Mouse (Mus musculus): Measurements from ENCODE around the gene Tpt1. TPM values are rescaled to one million over a fixed set of nuclear protein-coding genes. Genes with fewer than 3 reads are reported as not detected.
A peak's percentile ranks its signal among the peaks of the same experiment; 100 is the strongest.
"Not testable (repeated sequence)": the region's sequence is repeated elsewhere in the genome, so short reads cannot be mapped to it uniquely, and the experiment has no call there.

The Tpt1 gene
- polyA plus RNA-seq, 1 experiment from 2014 or later = 883 TPM

DNA sequence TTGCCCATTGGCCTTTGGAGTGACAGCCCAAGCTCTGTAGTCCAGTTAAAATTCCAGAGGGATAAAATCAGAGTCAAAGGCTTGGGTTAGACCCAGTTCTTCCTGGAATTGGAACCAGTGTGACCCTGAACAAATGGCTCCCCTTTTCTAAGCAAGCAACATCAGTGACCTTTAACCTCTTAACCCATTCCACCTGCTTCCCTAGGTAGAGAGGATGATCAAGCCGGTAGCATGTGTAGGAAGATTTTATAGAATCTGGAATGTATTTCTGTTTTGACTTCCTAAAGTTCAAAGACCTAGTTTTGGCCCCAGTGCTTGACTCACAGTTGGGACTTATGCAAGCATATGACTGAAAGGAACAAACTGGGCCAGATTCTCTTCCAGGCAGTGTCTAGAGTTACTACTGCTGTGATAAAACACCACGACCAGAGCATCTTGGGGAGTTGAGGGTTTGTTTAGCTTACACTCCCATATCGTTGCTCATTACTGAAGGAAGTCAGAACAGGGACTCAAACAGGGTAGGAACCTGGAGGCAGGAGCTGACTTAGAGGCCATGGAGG, 18.0 kb upstream of the Tpt1 start:
- H3K4me2 ChIP-seq (ENCODE audit: low read length) = no peak overlapping the region
- H3K27me3 ChIP-seq (ENCODE audit: control insufficient read depth, insufficient read depth, low read length) = peaks cover 9% of the 10 kb centered on the region
- no peak overlapping the region for H3K4me3 ChIP-seq (replicated peaks; ENCODE audit: low read depth, low read length)
- no peaks in the 10 kb centered on the region for H3K9me3 ChIP-seq (ENCODE audit: control insufficient read depth, low read length)
- no peak overlapping the region for H3K27ac ChIP-seq (replicated peaks; ENCODE audit: low read depth, low read length)
- 82% methylated on average over 3 of the region's 3 CpGs for WGBS
- no peak for DNase-seq
- no peaks in the 10 kb centered on the region for H3K36me3 ChIP-seq (ENCODE audit: control insufficient read depth, insufficient read depth, low read length)
- peaks cover 5% of the 10 kb centered on the region; the same call in 1 of the 2 replicates for H3K4me1 ChIP-seq (ENCODE audit: control insufficient read depth, insufficient read depth, low read length)
- no peak overlapping the region for H3K9ac ChIP-seq (replicated peaks; ENCODE audit: low read length)
- ATAC-seq (ENCODE audit: low FRiP score, low TSS enrichment) = no peak

DNA sequence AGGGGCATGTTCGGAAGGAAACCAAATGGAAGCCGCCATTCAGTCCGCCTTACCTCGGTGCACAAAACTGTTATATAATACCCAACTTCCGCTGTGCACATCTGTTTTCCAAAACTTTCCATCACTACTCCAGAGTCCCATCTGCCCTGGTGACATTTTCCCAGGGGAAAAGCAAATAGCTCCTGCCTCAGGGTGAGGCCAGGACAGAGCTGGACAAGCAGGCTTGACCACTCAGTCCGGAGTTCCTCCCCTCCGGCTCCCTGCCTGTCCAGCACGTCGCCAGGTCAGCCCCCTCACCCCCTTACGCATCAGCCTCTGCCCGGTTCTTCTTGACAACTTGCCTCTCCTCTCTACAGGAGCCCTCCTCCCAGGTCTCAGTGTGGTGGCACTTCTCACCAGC, 16.7 kb upstream of the Tpt1 start:
- Histone ChIP-seq H3K9ac (replicated peaks; ENCODE audit: low read length) (no peak overlapping the region), H3K4me2 (ENCODE audit: low read length) (peak overlapping the region; percentile 65; the same call in 1 of the 2 replicates), H3K9me3 (ENCODE audit: control insufficient read depth, low read length) (no peaks in the 10 kb centered on the region), H3K4me3 (replicated peaks; ENCODE audit: low read depth, low read length) (no peak overlapping the region; the same call in 1 of the 2 replicates), H3K27ac (replicated peaks; ENCODE audit: low read depth, low read length) (no peak overlapping the region), H3K36me3 (ENCODE audit: control insufficient read depth, insufficient read depth, low read length) (no peaks in the 10 kb centered on the region), H3K4me1 (ENCODE audit: control insufficient read depth, insufficient read depth, low read length) (peaks cover 7% of the 10 kb centered on the region), H3K27me3 (ENCODE audit: control insufficient read depth, insufficient read depth, low read length) (peaks cover 9% of the 10 kb centered on the region)
- WGBS = 41% methylated on average over 11 of the region's 11 CpGs
- DNase-seq (no peak), ATAC-seq (ENCODE audit: low FRiP score, low TSS enrichment) (no peak)

DNA sequence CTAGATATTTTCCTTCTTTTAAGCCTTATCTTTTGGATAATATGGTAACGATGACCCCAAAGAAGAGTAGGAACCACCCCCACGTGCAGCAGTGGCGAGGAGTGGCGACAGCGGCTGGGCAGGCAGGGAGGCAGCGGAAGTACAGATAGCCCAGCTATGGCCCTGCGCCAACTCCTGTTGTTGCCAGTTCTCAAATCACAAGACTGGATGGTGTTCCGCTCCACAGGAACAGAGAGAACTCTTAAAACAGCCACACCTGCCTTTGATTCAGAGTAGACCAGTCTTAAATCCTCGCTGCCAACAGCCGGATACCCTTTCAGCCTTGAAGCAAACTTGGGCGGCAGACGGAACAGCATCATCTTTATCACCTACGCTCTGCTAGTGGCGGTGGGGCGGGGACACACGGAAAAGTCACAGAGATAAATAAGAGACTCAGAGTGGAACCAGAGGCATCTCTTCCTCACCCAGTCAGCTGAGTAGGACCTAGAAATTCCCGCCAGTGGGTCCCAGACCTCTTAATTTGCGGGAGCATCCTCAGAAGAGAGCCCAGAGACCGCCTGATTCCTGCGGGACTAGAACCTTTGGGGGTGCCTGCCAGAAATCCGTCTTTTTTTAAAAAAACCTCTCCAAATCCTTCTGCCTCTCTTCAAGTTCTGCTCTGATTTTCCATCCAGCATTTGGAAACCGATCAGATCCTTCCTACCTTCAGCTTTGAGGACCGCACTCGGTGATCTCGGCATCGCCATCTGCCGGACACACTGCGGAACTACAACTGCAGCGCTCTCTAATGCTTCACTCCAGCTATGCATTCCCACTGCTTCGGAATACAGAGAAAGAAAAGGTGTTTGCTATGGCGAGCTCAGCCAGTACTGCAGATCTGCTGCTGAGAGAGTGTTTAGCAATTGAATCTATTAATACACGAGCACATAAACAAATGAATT, 15.8 kb upstream of the Tpt1 start:
- peaks cover 16% of the 10 kb centered on the region for H3K4me1 ChIP-seq (ENCODE audit: control insufficient read depth, insufficient read depth, low read length)
- peaks cover 9% of the 10 kb centered on the region for H3K27me3 ChIP-seq (ENCODE audit: control insufficient read depth, insufficient read depth, low read length)
- 8% methylated on average over 32 of the region's 32 CpGs for WGBS
- ATAC-seq (ENCODE audit: low FRiP score, low TSS enrichment) (peak; percentile 43; the same call in 1 of the 2 replicates), DNase-seq (peak; percentile 93)
- H3K9me3 ChIP-seq (ENCODE audit: control insufficient read depth, low read length) = no peaks in the 10 kb centered on the region
- peak overlapping the region; percentile 30 for H3K4me3 ChIP-seq (replicated peaks; ENCODE audit: low read depth, low read length)
- H3K36me3 ChIP-seq (ENCODE audit: control insufficient read depth, insufficient read depth, low read length) = no peaks in the 10 kb centered on the region
- peak overlapping the region; percentile 65 for H3K4me2 ChIP-seq (ENCODE audit: low read length)
- H3K27ac ChIP-seq (replicated peaks; ENCODE audit: low read depth, low read length) = no peak overlapping the region
- H3K9ac ChIP-seq (replicated peaks; ENCODE audit: low read length) = no peak overlapping the region; the same call in 1 of the 2 replicates

DNA sequence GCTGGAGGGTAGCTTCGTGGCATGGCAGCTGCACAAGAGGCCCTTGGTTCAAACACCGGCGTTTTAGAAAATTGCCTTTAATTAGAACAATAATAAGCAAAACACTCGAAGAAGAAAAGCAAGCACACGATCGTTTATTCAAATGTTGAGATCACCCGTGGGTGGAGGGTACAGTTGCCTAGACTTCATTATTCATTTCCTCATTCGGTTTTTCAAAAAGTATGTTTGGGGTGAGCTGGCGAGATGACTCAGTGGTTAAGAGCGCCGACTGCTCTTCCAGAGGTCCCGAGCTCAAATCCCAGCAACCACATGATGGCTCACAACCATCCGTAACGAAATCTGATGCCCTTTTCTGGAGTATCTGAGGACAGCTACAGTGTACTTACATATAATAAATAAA, 15.1 kb upstream of the Tpt1 start:
- not testable (repeated sequence) for ATAC-seq (ENCODE audit: low FRiP score, low TSS enrichment); H3K27me3 ChIP-seq (ENCODE audit: control insufficient read depth, insufficient read depth, low read length); H3K4me3 ChIP-seq (replicated peaks; ENCODE audit: low read depth, low read length); H3K4me2 ChIP-seq (ENCODE audit: low read length); H3K36me3 ChIP-seq (ENCODE audit: control insufficient read depth, insufficient read depth, low read length); H3K9ac ChIP-seq (replicated peaks; ENCODE audit: low read length); DNase-seq; H3K27ac ChIP-seq (replicated peaks; ENCODE audit: low read depth, low read length); H3K9me3 ChIP-seq (ENCODE audit: control insufficient read depth, low read length)
- 69% methylated on average over 14 of the region's 14 CpGs for WGBS
- H3K4me1 ChIP-seq (ENCODE audit: control insufficient read depth, insufficient read depth, low read length) = peaks cover 22% of the 10 kb centered on the region

DNA sequence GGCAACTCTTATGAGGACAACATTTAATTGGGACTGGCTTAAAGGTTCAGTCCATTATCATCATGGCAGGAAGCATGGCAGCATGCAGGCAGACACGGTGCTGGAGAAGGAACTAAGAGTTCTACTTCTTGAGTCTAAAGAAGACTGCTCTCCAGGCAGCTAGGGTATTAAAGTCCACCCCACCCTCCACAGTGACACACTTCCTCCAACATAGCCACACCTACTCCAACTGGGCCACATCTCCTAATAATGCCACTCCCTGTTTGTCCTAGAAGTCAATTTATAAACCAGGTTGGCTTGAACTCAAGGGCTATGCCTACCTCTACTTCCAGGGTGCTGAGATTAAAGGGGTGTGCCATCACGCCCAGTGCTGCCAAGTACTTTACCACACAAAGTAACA, 12.9 kb upstream of the Tpt1 start:
- WGBS = 92% methylated on average over 2 of the region's 2 CpGs
- DNase-seq (no peak), ATAC-seq (ENCODE audit: low FRiP score, low TSS enrichment) (no peak)
- peaks cover 28% of the 10 kb centered on the region for H3K4me1 ChIP-seq (ENCODE audit: control insufficient read depth, insufficient read depth, low read length)
- no peak overlapping the region for H3K4me3 ChIP-seq (replicated peaks; ENCODE audit: low read depth, low read length)
- no peaks in the 10 kb centered on the region for H3K9me3 ChIP-seq (ENCODE audit: control insufficient read depth, low read length)
- H3K4me2 ChIP-seq (ENCODE audit: low read length) = no peak overlapping the region
- peaks cover 9% of the 10 kb centered on the region for H3K27me3 ChIP-seq (ENCODE audit: control insufficient read depth, insufficient read depth, low read length)
- no peak overlapping the region for H3K9ac ChIP-seq (replicated peaks; ENCODE audit: low read length)
- no peaks in the 10 kb centered on the region for H3K36me3 ChIP-seq (ENCODE audit: control insufficient read depth, insufficient read depth, low read length)
- H3K27ac ChIP-seq (replicated peaks; ENCODE audit: low read depth, low read length) = no peak overlapping the region

DNA sequence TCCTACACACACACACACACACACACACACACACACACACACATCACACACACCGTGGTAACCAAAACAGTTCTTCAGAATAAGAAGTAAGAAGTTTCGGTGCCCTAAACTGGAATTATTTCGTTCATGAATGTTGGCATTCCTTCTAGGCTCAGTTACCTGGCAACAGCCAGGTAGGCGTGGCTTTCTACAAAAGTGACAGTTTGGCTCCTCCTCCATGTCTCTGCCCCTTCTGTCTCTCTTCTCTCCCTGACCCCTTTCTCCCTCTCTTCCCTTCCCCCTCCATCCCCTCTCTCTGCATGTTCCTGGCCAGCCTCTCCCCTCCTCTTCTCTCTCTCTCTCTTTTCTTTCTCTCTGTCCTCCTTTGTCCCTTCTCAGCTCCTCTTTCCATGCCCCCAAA, 11.9 kb upstream of the Tpt1 start:
- H3K4me1 ChIP-seq (ENCODE audit: control insufficient read depth, insufficient read depth, low read length) = peaks cover 28% of the 10 kb centered on the region
- H3K27ac ChIP-seq (replicated peaks; ENCODE audit: low read depth, low read length) = no peak overlapping the region
- DNase-seq (peak; percentile 42), ATAC-seq (ENCODE audit: low FRiP score, low TSS enrichment) (no peak)
- H3K4me2 ChIP-seq (ENCODE audit: low read length) = peak overlapping the region; percentile 90
- H3K9ac ChIP-seq (replicated peaks; ENCODE audit: low read length) = no peak overlapping the region
- no peaks in the 10 kb centered on the region for H3K9me3 ChIP-seq (ENCODE audit: control insufficient read depth, low read length)
- H3K36me3 ChIP-seq (ENCODE audit: control insufficient read depth, insufficient read depth, low read length) = no peaks in the 10 kb centered on the region
- peaks cover 8% of the 10 kb centered on the region for H3K27me3 ChIP-seq (ENCODE audit: control insufficient read depth, insufficient read depth, low read length)
- WGBS = 5% methylated on average over 4 of the region's 4 CpGs
- H3K4me3 ChIP-seq (replicated peaks; ENCODE audit: low read depth, low read length) = no peak overlapping the region

DNA sequence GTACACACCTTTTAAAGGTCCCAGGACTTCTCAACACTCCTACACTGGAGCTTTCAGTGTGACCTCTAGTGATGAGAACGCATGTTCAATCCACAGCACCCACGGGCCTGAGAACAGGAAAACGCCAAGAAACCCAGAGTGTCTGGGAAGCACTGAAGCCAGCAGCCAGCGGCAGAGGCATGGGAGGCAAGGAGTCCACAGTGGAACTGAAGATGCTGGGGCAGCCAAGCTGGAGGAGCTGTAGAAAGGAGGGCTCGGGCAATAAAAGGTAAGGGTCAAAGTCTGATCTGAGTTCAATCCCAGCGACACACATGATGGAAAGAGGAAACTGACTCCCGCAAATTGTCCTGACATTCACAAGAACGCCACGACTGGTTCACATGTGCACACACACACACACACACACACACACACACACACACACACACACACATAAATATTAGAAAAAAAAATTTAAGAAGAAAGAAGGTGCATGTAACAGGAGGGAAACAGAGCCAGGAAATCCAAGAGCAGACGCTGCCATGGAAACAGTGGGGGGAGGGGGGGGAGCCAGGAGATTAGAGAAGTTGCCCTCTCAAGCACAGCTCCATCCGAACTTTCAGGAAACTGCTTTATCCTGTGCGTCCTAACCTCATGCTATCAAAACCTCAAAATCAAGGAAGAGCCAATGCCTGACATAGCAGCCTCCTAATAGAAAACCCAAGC, 11.2 kb upstream of the Tpt1 start:
- Histone ChIP-seq H3K27me3 (ENCODE audit: control insufficient read depth, insufficient read depth, low read length) (peaks cover under 1% of the 10 kb centered on the region; the same call in 1 of the 2 replicates), H3K4me2 (ENCODE audit: low read length) (peak overlapping the region; percentile 90), H3K27ac (replicated peaks; ENCODE audit: low read depth, low read length) (peak overlapping the region; percentile 68; the same call in 1 of the 2 replicates), H3K9me3 (ENCODE audit: control insufficient read depth, low read length) (no peaks in the 10 kb centered on the region), H3K4me3 (replicated peaks; ENCODE audit: low read depth, low read length) (peak overlapping the region; percentile 40), H3K4me1 (ENCODE audit: control insufficient read depth, insufficient read depth, low read length) (peaks cover 28% of the 10 kb centered on the region), H3K9ac (replicated peaks; ENCODE audit: low read length) (peak overlapping the region; percentile 62; the same call in 1 of the 2 replicates), H3K36me3 (ENCODE audit: control insufficient read depth, insufficient read depth, low read length) (no peaks in the 10 kb centered on the region)
- 6% methylated on average over 12 of the region's 12 CpGs for WGBS
- ATAC-seq (ENCODE audit: low FRiP score, low TSS enrichment) (peak; percentile 41; the same call in 1 of the 2 replicates), DNase-seq (peak; percentile 65)

DNA sequence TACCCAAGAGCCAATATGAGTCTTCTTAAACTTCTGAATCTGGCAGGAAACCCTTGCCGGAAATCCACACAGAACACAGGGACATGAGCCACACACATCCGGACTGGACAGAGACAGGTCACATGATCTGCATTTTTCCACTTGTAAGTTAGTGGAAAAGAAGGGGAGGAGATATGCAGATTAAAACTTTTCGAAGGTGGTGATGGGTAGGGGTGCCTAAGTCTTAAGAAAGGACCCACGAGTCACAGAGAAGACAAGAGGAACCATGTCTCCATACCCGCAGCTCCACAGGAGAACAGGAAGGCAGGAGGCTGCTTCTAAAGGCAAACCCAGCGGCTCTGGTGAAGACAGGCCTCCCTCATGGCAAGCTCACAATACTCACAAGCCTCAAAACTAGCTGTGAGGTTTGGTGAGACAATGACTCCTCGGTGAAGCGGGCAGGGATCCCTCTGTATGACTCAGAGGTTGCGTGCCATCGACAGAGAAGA, 10.6 kb upstream of the Tpt1 start:
- 0% methylated on average over 10 of the region's 10 CpGs for WGBS
- peak; percentile 74 for DNase-seq
- Histone ChIP-seq H3K4me1 (ENCODE audit: control insufficient read depth, insufficient read depth, low read length) (peaks cover 23% of the 10 kb centered on the region), H3K36me3 (ENCODE audit: control insufficient read depth, insufficient read depth, low read length) (no peaks in the 10 kb centered on the region), H3K4me2 (ENCODE audit: low read length) (peak overlapping the region; percentile 90), H3K4me3 (replicated peaks; ENCODE audit: low read depth, low read length) (peak overlapping the region; percentile 40), H3K9me3 (ENCODE audit: control insufficient read depth, low read length) (no peaks in the 10 kb centered on the region), H3K27me3 (ENCODE audit: control insufficient read depth, insufficient read depth, low read length) (no peaks in the 10 kb centered on the region), H3K27ac (replicated peaks; ENCODE audit: low read depth, low read length) (peak overlapping the region; percentile 68), H3K9ac (replicated peaks; ENCODE audit: low read length) (peak overlapping the region; percentile 62)
- ATAC-seq (ENCODE audit: low FRiP score, low TSS enrichment) = peak; percentile 73
